In the genomic region with DNA sequence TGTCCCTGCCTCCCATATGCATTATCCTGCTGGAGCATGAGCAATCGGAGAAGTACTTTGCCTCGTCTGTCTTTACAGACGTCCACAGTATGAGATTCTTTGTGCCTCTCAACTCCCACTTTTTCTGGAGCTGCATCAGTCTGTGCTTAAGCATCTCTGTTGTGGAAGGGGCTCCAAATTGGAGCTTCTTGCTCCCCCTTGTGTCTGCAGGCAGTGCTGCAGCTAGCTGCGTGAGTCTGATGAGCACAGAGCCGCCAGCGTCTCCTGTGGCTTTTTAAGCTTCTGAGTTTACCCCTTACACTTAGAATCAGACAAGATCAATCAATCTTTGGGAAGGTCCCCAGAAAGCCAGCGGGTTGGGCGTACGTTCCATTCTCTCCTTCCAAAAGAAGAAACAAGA, we compare ENCODE assay signal across 8 mouse cellular contexts. TPM values are rescaled to one million over a fixed set of nuclear protein-coding genes. Genes with fewer than 3 reads are reported as not detected.
DNase-seq lines count a peak whose midpoint lies in the region; ATAC-seq and TF ChIP-seq lines count a peak whose summit lies in the region.

No protein-coding gene starts in this region.

- no peak for ATAC-seq in heart, embryonic 12.5 days (ENCODE audit: insufficient number of reproducible peaks, low FRiP score)
- ATAC-seq in heart, postnatal 0 days (ENCODE audit: insufficient read depth, low read depth): no peak; the same call in 1 of the 2 replicates
- no peak for ATAC-seq in midbrain, embryonic 14.5 days (ENCODE audit: low FRiP score, low TSS enrichment)

- H3K9me3 ChIP-seq in heart, embryonic 12.5 days (replicated peaks): no peaks in the 10 kb centered on the region
- no peaks in the 10 kb centered on the region for H3K9me3 ChIP-seq in ES-Bruce4 (replicated peaks; ENCODE audit: control insufficient read depth, insufficient read depth, low read length, poor library complexity, severe bottlenecking)
- H3K9me3 ChIP-seq in heart, postnatal 0 days (replicated peaks; ENCODE audit: control insufficient read depth, low read length): no peaks in the 10 kb centered on the region
- no peaks in the 10 kb centered on the region for H3K9me3 ChIP-seq in midbrain, embryonic 14.5 days (ENCODE audit: control insufficient read depth, low read length)

- H3K27ac ChIP-seq in heart, embryonic 12.5 days (ENCODE audit: poor library complexity, severe bottlenecking): no peak overlapping the region
- H3K27ac ChIP-seq in ES-Bruce4 (ENCODE audit: insufficient read depth, low read length): no peak overlapping the region
- H3K27ac ChIP-seq in heart, postnatal 0 days (ENCODE audit: low read depth): no peak overlapping the region
- H3K27ac ChIP-seq in midbrain, embryonic 14.5 days (replicated peaks; ENCODE audit: low read depth, low read length): no peak overlapping the region

- H3K36me3 ChIP-seq in heart, embryonic 12.5 days: no peaks in the 10 kb centered on the region
- H3K36me3 ChIP-seq in ES-Bruce4 (ENCODE audit: control insufficient read depth, insufficient read depth, low read length, poor library complexity, severe bottlenecking): no peaks in the 10 kb centered on the region
- H3K36me3 ChIP-seq in heart, postnatal 0 days (replicated peaks; ENCODE audit: control insufficient read depth, insufficient read depth, low read length): no peaks in the 10 kb centered on the region
- no peaks in the 10 kb centered on the region for H3K36me3 ChIP-seq in midbrain, embryonic 14.5 days (ENCODE audit: control insufficient read depth, insufficient read depth, low read length)

- no peaks in the 10 kb centered on the region for H3K27me3 ChIP-seq in heart, embryonic 12.5 days (replicated peaks)
- no peaks in the 10 kb centered on the region for H3K27me3 ChIP-seq in ES-Bruce4 (ENCODE audit: control insufficient read depth, insufficient read depth, low read length, poor library complexity, severe bottlenecking)
- H3K27me3 ChIP-seq in heart, postnatal 0 days (ENCODE audit: control insufficient read depth, insufficient read depth, low read length): no peaks in the 10 kb centered on the region
- no peaks in the 10 kb centered on the region for H3K27me3 ChIP-seq in midbrain, embryonic 14.5 days (ENCODE audit: control insufficient read depth, insufficient read depth, low read length)

- H3K4me2 ChIP-seq in heart, embryonic 12.5 days: no peak overlapping the region
- H3K4me2 ChIP-seq in heart, postnatal 0 days (ENCODE audit: low read depth, low read length): no peak overlapping the region
- H3K4me2 ChIP-seq in midbrain, embryonic 14.5 days (ENCODE audit: low read length): no peak overlapping the region

- no peak for TF ChIP-seq POLR2A in ES-Bruce4 (IDR thresholded peaks at IDR 0.05; ENCODE audit: insufficient read depth, low read length)

- TF ChIP-seq EP300 in ES-Bruce4 (IDR thresholded peaks at IDR 0.05; ENCODE audit: insufficient read depth, low read depth, low read length): no peak
- TF ChIP-seq EP300 in heart, postnatal 0 days (IDR thresholded peaks at IDR 0.05; ENCODE audit: low read depth): no peak

- 21% methylated on average over 9 of the region's 9 CpGs for whole genome bisulfite sequencing in heart, embryonic 12.5 days
- 23% methylated on average over 9 of the region's 9 CpGs for WGBS in heart, postnatal 0 days
- 21% methylated on average over 9 of the region's 9 CpGs for WGBS in midbrain, embryonic 14.5 days

- H3K9ac ChIP-seq in heart, embryonic 12.5 days: no peak overlapping the region
- H3K9ac ChIP-seq in ES-Bruce4 (ENCODE audit: low read depth, poor library complexity, severe bottlenecking): no peak overlapping the region
- no peak overlapping the region for H3K9ac ChIP-seq in heart, postnatal 0 days (replicated peaks; ENCODE audit: low read depth, low read length)
- H3K9ac ChIP-seq in midbrain, embryonic 14.5 days (replicated peaks; ENCODE audit: low read length): no peak overlapping the region

- no peak overlapping the region for H3K4me3 ChIP-seq in heart, embryonic 12.5 days
- no peak overlapping the region for H3K4me3 ChIP-seq in ES-Bruce4 (ENCODE audit: low read depth, low read length)
- H3K4me3 ChIP-seq in heart, postnatal 0 days (ENCODE audit: low read depth, low read length): no peak overlapping the region
- H3K4me3 ChIP-seq in midbrain, embryonic 14.5 days (replicated peaks; ENCODE audit: low read depth, low read length): no peak overlapping the region

- H3K4me1 ChIP-seq in heart, embryonic 12.5 days (replicated peaks): peaks cover 8% of the 10 kb centered on the region; the same call in 1 of the 2 replicates
- no peaks in the 10 kb centered on the region for H3K4me1 ChIP-seq in ES-Bruce4 (ENCODE audit: control insufficient read depth, insufficient read depth, low read length)
- H3K4me1 ChIP-seq in heart, postnatal 0 days (ENCODE audit: control insufficient read depth, insufficient read depth): 0 out of 2 replicates have a peak, but pooled peaks cover 4% of the 10 kb centered on the region
- no peaks in the 10 kb centered on the region for H3K4me1 ChIP-seq in midbrain, embryonic 14.5 days (ENCODE audit: control insufficient read depth, insufficient read depth, low read length)

- peak; percentile 88 for TF ChIP-seq CTCF in ES-Bruce4 (IDR thresholded peaks at IDR 0.05; ENCODE audit: low read depth, low read length)
- TF ChIP-seq CTCF in heart, postnatal 0 days (IDR thresholded peaks at IDR 0.05; ENCODE audit: low read depth): peak; percentile 68

- peak; percentile 75 for DNase-seq in heart, adult 11 months
- DNase-seq in c-Kit-negative CD71-positive TER-119-positive erythroid progenitor cells, embryonic 14.5 days (ENCODE audit: low read depth, low spot score): peak; percentile 33
- DNase-seq in heart, postnatal 0 days (ENCODE audit: low spot score): peak; percentile 55
- peak; percentile 54 to 67 for DNase-seq in left cerebral cortex, adult 18-20 months (ENCODE audit: low spot score in 2 of 2)
- peak; percentile 79 for DNase-seq in midbrain, embryonic 14.5 days
- peak; percentile 76 for DNase-seq in testis, postnatal 10 days (ENCODE audit: low spot score)

RNA-seq across cellular contexts. Expression of a gene that starts 10.2 kb away (rescaled TPM):
- polyA plus RNA-seq in heart, embryonic 12.5 days (2016; fragmentation: Nextera tagmentation; extraction: Ambion mirVana): 0.38 and 0.41 TPM in 2 replicates
- polyA plus RNA-seq in ES-Bruce4 (2011; ENCODE audit: insufficient read depth, insufficient read length, low read depth, missing spikeins): 3.1 and 3.2 TPM in 2 replicates
- total RNA-seq in heart, postnatal 0 days (2014; rRNA removed; ENCODE audit: low replicate concordance): 1.4 TPM in 1 of 2 replicates, not detected in the other
- polyA plus RNA-seq in heart, postnatal 0 days (2015; fragmentation: Nextera tagmentation; extraction: Ambion mirVana): 0.11 TPM in 1 of 2 replicates, not detected in the other
- total RNA-seq in left cerebral cortex, adult 18-20 months (2021): not detected
- polyA plus RNA-seq in midbrain, embryonic 14.5 days (2014; fragmentation: Nextera tagmentation; extraction: Ambion mirVana): 0.14 TPM in 1 of 2 replicates, not detected in the other
